Mouse (Mus musculus) MEL (cell line): ENCODE results near the gene Slc25a12.

ENCODE experiments used
- CTCF ChIP-seq, 3 experiments: IDR thresholded peaks in 2 of 3; conservative IDR thresholded peaks in 1 of 3; 2 replicates each; pipeline ENCODE4 v1.5.1; 2011 to 2012; ENCODE audit warnings: low read length in 3 of 3, low read depth in 2 of 3, mild to moderate bottlenecking in 2 of 3, improper control_type of control experiment in 1 of 3, inconsistent platforms in 1 of 3, mixed read lengths in 1 of 3, moderate library complexity in 1 of 3; ENCODE audit not compliant: control insufficient read depth in 1 of 3, insufficient read depth in 1 of 3, poor library complexity in 1 of 3, severe bottlenecking in 1 of 3
- HCFC1 ChIP-seq: IDR thresholded peaks from 2 replicates; pipeline ENCODE4 v1.6.1; 2012; ENCODE audit warnings: low read depth, mild to moderate bottlenecking, inconsistent platforms, low read length, improper control_type of control experiment, moderate library complexity
- JUND ChIP-seq: IDR thresholded peaks from 2 replicates; pipeline ENCODE4 v1.6.1; 2011; ENCODE audit warnings: low read depth, mild to moderate bottlenecking, improper control_type of control experiment, low read length
- NRF1 ChIP-seq: IDR thresholded peaks from 2 replicates; pipeline ENCODE4 v1.6.1; 2014; ENCODE audit warnings: low read depth, mild to moderate bottlenecking, inconsistent platforms, low read length, improper control_type of control experiment, moderate library complexity; ENCODE audit not compliant: poor library complexity, insufficient read depth, severe bottlenecking
- POLR2AphosphoS5 ChIP-seq: IDR thresholded peaks from 2 replicates; pipeline ENCODE4 v1.6.1; 2012; ENCODE audit warnings: low read depth, borderline replicate concordance, mild to moderate bottlenecking, inconsistent platforms, low read length, moderate library complexity, mixed read lengths
- TAL1 ChIP-seq: IDR thresholded peaks from 2 replicates; pipeline ENCODE4 v1.6.1; 2012; ENCODE audit warnings: mild to moderate bottlenecking, inconsistent platforms, low read length, moderate library complexity, mixed read lengths
- USF1 ChIP-seq: IDR thresholded peaks from 2 replicates; pipeline ENCODE4 v1.6.1; 2014; ENCODE audit warnings: low read depth, mild to moderate bottlenecking, inconsistent platforms, low read length, improper control_type of control experiment, moderate library complexity

- TF ChIP-seq CTCF (IDR thresholded peaks at IDR 0.05 in 2 of 3, conservative IDR thresholded peaks at IDR 0.05 in 1 of 3; ENCODE audit: control insufficient read depth in 1 of 3, insufficient read depth in 1 of 3, low read depth in 2 of 3, low read length in 3 of 3, poor library complexity in 1 of 3, severe bottlenecking in 1 of 3) (no peak), JUND (no peak), TAL1 (no peak), HCFC1 (no peak), NRF1 (no peak), USF1 (no peak), POLR2AphosphoS5 (no peak)
These were observed 132.1 kb downstream of the Slc25a12 start for GRCm38 (mm10) chr2:71235420-71235819.
